Mouse (Mus musculus): ENCODE results near the gene Stx11. TPM values are rescaled to one million over a fixed set of nuclear protein-coding genes. Genes with fewer than 3 reads are reported as not detected.

Stx11 gene
- total and polyA plus RNA-seq, 3 experiments, result 1.9 to 2.9 TPM; not detected in 1

DNA sequence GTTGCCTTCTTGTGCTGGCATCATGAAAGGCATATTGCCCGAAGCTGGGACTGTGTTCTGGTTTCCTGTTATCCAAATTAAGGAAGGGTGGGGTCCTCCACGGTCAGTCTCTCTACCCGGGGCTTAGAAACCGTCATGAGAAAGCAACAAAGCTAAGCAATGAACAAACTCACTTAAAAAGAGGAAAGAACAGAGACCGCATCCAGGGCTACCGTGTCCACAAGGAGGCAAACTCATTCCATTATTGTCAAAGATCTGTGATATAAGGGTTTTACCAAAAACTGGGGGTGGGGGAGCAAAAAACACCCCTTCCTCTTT, 34.3 kb downstream of the Stx11 start (continued):
- TF ChIP-seq CTCF (IDR thresholded peaks at IDR 0.05 in 2 of 3, conservative IDR thresholded peaks at IDR 0.05 in 1 of 3; ENCODE audit: control insufficient read depth in 1 of 3, insufficient read depth in 1 of 3, low read depth in 2 of 3, low read length in 3 of 3, poor library complexity in 1 of 3, severe bottlenecking in 1 of 3) (peak in 1 of 3 experiments; percentile 16; a peak in 1 of 6 replicates), MXI1 (IDR thresholded peaks at IDR 0.05; ENCODE audit: low read depth, low read length) (no peak), ZC3H11A (IDR thresholded peaks at IDR 0.05; ENCODE audit: low read depth, low read length) (0 out of 2 replicates have a peak, but pooled peaks have one; percentile 14), EP300 (IDR thresholded peaks at IDR 0.05; ENCODE audit: low read depth in 1 of 2, low read length in 2 of 2) (0 out of 4 replicates have a peak, but pooled peaks of 1 of the 2 experiments have one; percentile 8), MAFK (IDR thresholded peaks at IDR 0.05; ENCODE audit: borderline replicate concordance, low read depth, low read length) (no peak), RCOR1 (IDR thresholded peaks at IDR 0.05; ENCODE audit: low read depth, low read length) (no peak), MEF2A (IDR thresholded peaks at IDR 0.05; ENCODE audit: extremely low read depth, insufficient replicate concordance, low read depth, low read length, poor library complexity, severe bottlenecking) (no peak), MYB (IDR thresholded peaks at IDR 0.05; ENCODE audit: low read depth, low read length) (no peak)

DNA sequence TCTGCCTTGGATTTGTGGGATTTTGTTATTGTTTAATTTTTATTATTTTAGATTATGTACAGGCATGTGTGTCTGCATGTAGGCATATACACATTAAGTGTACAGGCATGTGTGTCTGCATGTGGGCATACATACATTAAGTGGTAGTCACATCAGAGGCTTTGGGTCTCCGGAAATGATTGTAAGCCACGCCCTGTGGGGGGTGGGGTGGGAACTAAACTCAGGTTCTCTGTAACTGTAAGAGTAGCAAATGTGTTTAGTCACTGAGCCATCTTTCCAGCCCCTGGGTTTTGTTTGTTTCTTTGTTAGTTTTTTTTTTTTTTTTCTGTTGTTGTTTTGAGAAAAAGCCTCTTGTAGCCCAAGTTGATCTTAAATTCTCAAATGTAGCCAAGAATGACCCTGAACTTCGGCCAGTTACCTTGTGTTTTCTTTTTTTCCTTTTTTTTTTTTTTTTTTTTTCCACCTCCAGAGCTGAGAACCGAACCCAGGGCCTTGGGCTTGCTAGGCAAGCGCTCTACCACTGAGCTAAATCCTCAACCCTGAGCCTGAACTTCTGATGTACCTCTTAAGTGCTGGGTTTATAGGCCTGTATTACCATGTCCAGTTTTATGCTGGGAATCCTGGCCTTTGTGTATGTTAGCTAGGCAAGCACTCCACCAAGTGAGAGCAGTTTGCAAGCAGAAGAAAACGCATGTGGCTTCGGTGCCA, 34.8 kb downstream of the Stx11 start:
- Histone ChIP-seq H3K27ac (ENCODE audit: control insufficient read depth, low read depth, low read length) (peak overlapping the region; percentile 66), H3K4me3 (ENCODE audit: control insufficient read depth in 1 of 2, insufficient read depth in 1 of 2, low read depth in 2 of 2, low read length in 2 of 2) (peak overlapping the region; percentile 23 to 31; a peak in 3 of 4 replicates), H3K79me2 (ENCODE audit: control insufficient read depth, insufficient read depth, low read length, poor library complexity) (no peaks in the 10 kb centered on the region), H3K27me3 (ENCODE audit: control insufficient read depth in 1 of 2, insufficient read depth in 2 of 2, low read length in 2 of 2) (no peaks in the 10 kb centered on the region), H3K9me3 (replicated peaks; ENCODE audit: insufficient read depth, low read length) (no peaks in the 10 kb centered on the region), H3K4me1 (ENCODE audit: control insufficient read depth in 1 of 2, insufficient read depth in 2 of 2, low read length in 2 of 2) (peaks cover 6 to 10% of the 10 kb centered on the region in 2 experiments), H3K36me3 (ENCODE audit: control insufficient read depth in 1 of 2, insufficient read depth in 2 of 2, low read length in 2 of 2) (peaks cover 0 to 12% of the 10 kb centered on the region in 2 experiments; a peak in 2 of 4 replicates), H3K9ac (ENCODE audit: control insufficient read depth, low read depth, low read length, poor library complexity, severe bottlenecking) (peak overlapping the region; percentile 36)
- peak; percentile 81 for DNase-seq (ENCODE audit: low read depth, low spot score)
- TF ChIP-seq EP300 (IDR thresholded peaks at IDR 0.05; ENCODE audit: low read depth in 1 of 2, low read length in 2 of 2) (0 out of 4 replicates have a peak, but pooled peaks of 1 of the 2 experiments have one; percentile 15), ETS1 (IDR thresholded peaks at IDR 0.05; ENCODE audit: low read depth, low read length) (0 out of 2 replicates have a peak, but pooled peaks have one; percentile 25), USF2 (IDR thresholded peaks at IDR 0.05; ENCODE audit: borderline replicate concordance in 1 of 2, insufficient read depth in 1 of 2, low read depth in 1 of 2, low read length in 2 of 2) (no peak), GATA1 (IDR thresholded peaks at IDR 0.05; ENCODE audit: low read depth, low read length) (no peak), UBTF (IDR thresholded peaks at IDR 0.05; ENCODE audit: borderline replicate concordance, insufficient read depth, low read depth, low read length) (no peak), ELF1 (IDR thresholded peaks at IDR 0.05; ENCODE audit: low read depth, low read length) (0 out of 2 replicates have a peak, but pooled peaks have one; percentile 10), ZNF384 (IDR thresholded peaks at IDR 0.05; ENCODE audit: low read depth, low read length) (peak; percentile 86), TBP (IDR thresholded peaks at IDR 0.05; ENCODE audit: low read depth, low read length) (peak; percentile 95), POLR2AphosphoS5 (IDR thresholded peaks at IDR 0.05; ENCODE audit: borderline replicate concordance, low read depth, low read length) (no peak)

Data from MEL (cell line).